In the genomic region with DNA sequence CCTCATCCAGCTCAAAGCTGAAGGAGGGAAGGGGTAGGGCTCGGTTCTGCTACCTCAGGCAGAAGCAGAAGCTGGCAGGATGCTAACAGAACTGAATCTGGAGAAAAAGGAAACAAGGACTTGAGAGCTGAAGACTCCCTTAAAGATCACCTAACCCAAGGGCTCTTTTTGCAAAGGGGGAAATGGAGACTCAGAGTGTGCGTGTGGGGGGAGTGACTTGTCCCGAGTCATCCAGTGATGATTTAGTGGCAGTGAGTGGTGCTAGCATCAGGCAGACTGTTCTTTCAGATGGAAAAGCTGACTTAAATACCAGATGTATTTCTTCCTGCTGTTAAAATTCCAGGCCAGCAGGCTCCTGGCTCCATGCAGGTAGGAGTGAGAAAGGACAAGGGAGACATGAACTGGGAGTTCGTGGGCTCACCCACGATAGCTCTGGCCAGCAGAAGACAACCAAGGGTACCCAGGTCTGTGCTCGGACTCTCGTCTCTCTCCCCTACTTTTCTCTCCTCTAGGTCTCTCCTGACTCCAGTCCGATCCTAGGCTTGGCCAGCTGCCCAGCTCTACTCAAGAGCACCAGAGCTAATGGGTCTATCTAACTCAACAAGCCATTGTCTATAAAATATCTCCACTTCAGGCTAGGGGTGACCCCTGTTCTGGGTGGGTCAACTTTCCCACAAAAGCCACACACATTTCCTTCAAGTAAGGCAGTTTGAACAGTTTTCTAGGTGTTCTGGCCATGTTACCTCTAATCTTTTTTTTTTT, we compare ENCODE assay signal across 8 mouse cellular contexts. TPM values are rescaled to one million over a fixed set of nuclear protein-coding genes. Genes with fewer than 3 reads are reported as not detected.
DNase-seq lines count a peak whose midpoint lies in the region; ATAC-seq and TF ChIP-seq lines count a peak whose summit lies in the region.

No protein-coding gene starts in this region.

- H3K4me2 ChIP-seq in hindbrain, embryonic 16.5 days (ENCODE audit: low read length), result no peak overlapping the region
- no peak overlapping the region; the same call in 1 of the 2 replicates for H3K4me2 ChIP-seq in liver, postnatal 0 days (ENCODE audit: low read depth, low read length)
- H3K4me2 ChIP-seq in forebrain, embryonic 11.5 days (ENCODE audit: low read depth, low read length, severe bottlenecking), result no peak overlapping the region

- 21% methylated on average over 8 of the region's 8 CpGs for WGBS in thymus, adult 2 months
- WGBS in hindbrain, embryonic 16.5 days, result 69% methylated on average over 7 of the region's 8 CpGs
- WGBS in liver, postnatal 0 days (ENCODE audit: insufficient replicate concordance), result 49% methylated on average over 8 of the region's 8 CpGs
- WGBS in forebrain, embryonic 11.5 days, result 81% methylated on average over 8 of the region's 8 CpGs

- H3K4me1 ChIP-seq in thymus, adult 2 months (replicated peaks; ENCODE audit: control insufficient read depth, insufficient read depth, low read length), result peaks cover 28% of the 10 kb centered on the region
- peaks cover 6% of the 10 kb centered on the region; the same call in 1 of the 2 replicates for H3K4me1 ChIP-seq in hindbrain, embryonic 16.5 days (ENCODE audit: control insufficient read depth, insufficient read depth, low read depth, low read length)
- no peaks in the 10 kb centered on the region for H3K4me1 ChIP-seq in liver, postnatal 0 days (ENCODE audit: insufficient read depth)
- no peaks in the 10 kb centered on the region for H3K4me1 ChIP-seq in forebrain, embryonic 11.5 days (replicated peaks; ENCODE audit: control insufficient read depth, insufficient read depth, low read length)

- TF ChIP-seq POLR2A in thymus, adult 2 months (IDR thresholded peaks at IDR 0.05; ENCODE audit: control insufficient read depth, extremely low read depth, insufficient read depth, low read length, poor library complexity), result no peak

- peak overlapping the region; percentile 13 for H3K4me3 ChIP-seq in thymus, adult 2 months (ENCODE audit: control insufficient read depth, insufficient read depth, low read length)
- no peak overlapping the region for H3K4me3 ChIP-seq in hindbrain, embryonic 16.5 days (ENCODE audit: low read length)
- no peak overlapping the region for H3K4me3 ChIP-seq in liver, postnatal 0 days (ENCODE audit: low read depth, low read length)
- H3K4me3 ChIP-seq in forebrain, embryonic 11.5 days (ENCODE audit: low read depth, low read length), result no peak overlapping the region

- H3K9me3 ChIP-seq in hindbrain, embryonic 16.5 days (ENCODE audit: control insufficient read depth, low read length), result no peaks in the 10 kb centered on the region
- H3K9me3 ChIP-seq in liver, postnatal 0 days (ENCODE audit: low read length), result no peaks in the 10 kb centered on the region
- no peaks in the 10 kb centered on the region for H3K9me3 ChIP-seq in forebrain, embryonic 11.5 days (ENCODE audit: control insufficient read depth, low read length)

- DNase-seq in gastrocnemius, postnatal 10 days, result peak; percentile 34
- no peak for DNase-seq in gastrocnemius, postnatal 36 days
- peak; percentile 9 for DNase-seq in thymus, adult 2 months
- no peak for DNase-seq in thymus, postnatal 36 days
- DNase-seq in liver, postnatal 0 days, result no peak
- DNase-seq in layer of hippocampus, adult 9-11 months, result no peak
- no peak for DNase-seq in forebrain, embryonic 11.5 days (ENCODE audit: low spot score)

- intact Hi-C loops in gastrocnemius, postnatal 36 days (cut with DNase I), result no loop called here

- no peaks in the 10 kb centered on the region for H3K36me3 ChIP-seq in thymus, adult 2 months (ENCODE audit: control insufficient read depth, insufficient read depth, low read length)
- H3K36me3 ChIP-seq in hindbrain, embryonic 16.5 days (ENCODE audit: control insufficient read depth, insufficient read depth, low read length), result no peaks in the 10 kb centered on the region
- H3K36me3 ChIP-seq in liver, postnatal 0 days (replicated peaks; ENCODE audit: insufficient read depth, low read length), result no peaks in the 10 kb centered on the region
- H3K36me3 ChIP-seq in forebrain, embryonic 11.5 days (ENCODE audit: control insufficient read depth, insufficient read depth, low read length), result no peaks in the 10 kb centered on the region

- ATAC-seq in hindbrain, embryonic 16.5 days, result peak; percentile 38; the same call in 1 of the 2 replicates
- ATAC-seq in liver, postnatal 0 days, result no peak
- ATAC-seq in forebrain, embryonic 11.5 days (replicated peaks; ENCODE audit: low FRiP score), result no peak

- H3K27ac ChIP-seq in thymus, adult 2 months (ENCODE audit: control insufficient read depth, insufficient read depth, low read length), result peak overlapping the region; percentile 90
- H3K27ac ChIP-seq in hindbrain, embryonic 16.5 days (ENCODE audit: low read depth, low read length), result no peak overlapping the region
- H3K27ac ChIP-seq in liver, postnatal 0 days (ENCODE audit: low read depth), result no peak overlapping the region
- no peak overlapping the region for H3K27ac ChIP-seq in forebrain, embryonic 11.5 days (ENCODE audit: low read depth, low read length)

- TF ChIP-seq CTCF in thymus, adult 2 months (IDR thresholded peaks at IDR 0.05; ENCODE audit: borderline replicate concordance, control insufficient read depth, extremely low read depth, insufficient read depth, low read length, poor library complexity), result no peak
- TF ChIP-seq CTCF in liver, postnatal 0 days (IDR thresholded peaks at IDR 0.05; ENCODE audit: low read depth), result no peak

- H3K9ac ChIP-seq in hindbrain, embryonic 16.5 days (ENCODE audit: low read depth, low read length), result no peak overlapping the region
- H3K9ac ChIP-seq in liver, postnatal 0 days (replicated peaks), result no peak overlapping the region
- H3K9ac ChIP-seq in forebrain, embryonic 11.5 days (ENCODE audit: low read length), result no peak overlapping the region

- TF ChIP-seq EP300 in liver, postnatal 0 days (IDR thresholded peaks at IDR 0.05; ENCODE audit: low read depth), result no peak

- no peaks in the 10 kb centered on the region for H3K27me3 ChIP-seq in thymus, adult 2 months (ENCODE audit: control insufficient read depth, insufficient read depth, low read length)
- H3K27me3 ChIP-seq in hindbrain, embryonic 16.5 days (replicated peaks; ENCODE audit: control insufficient read depth, insufficient read depth, low read length), result no peaks in the 10 kb centered on the region
- peaks cover 2% of the 10 kb centered on the region; the same call in 1 of the 2 replicates for H3K27me3 ChIP-seq in liver, postnatal 0 days (ENCODE audit: insufficient read depth, low read length)
- no peaks in the 10 kb centered on the region for H3K27me3 ChIP-seq in forebrain, embryonic 11.5 days (ENCODE audit: control insufficient read depth, insufficient read depth, low read length)

RNA-seq across cellular contexts. Expression of a gene that starts 8.5 kb away (rescaled TPM):
- 10 to 100 TPM; 10.7 to 13.5 TPM for total RNA-seq in gastrocnemius, postnatal 10 days (2021)
- total RNA-seq in gastrocnemius, postnatal 36 days (2021), result 1 to 10 TPM; 1.7 to 1.9 TPM
- 122 and 156 TPM in 2 replicates for polyA plus RNA-seq in thymus, adult 2 months (2012; rRNA removed)
- polyA plus RNA-seq in hindbrain, embryonic 16.5 days (2015; fragmentation: Nextera tagmentation; extraction: Ambion mirVana), result 77.8 and 78.0 TPM in 2 replicates
- 3.4 TPM in 2 replicates for polyA plus RNA-seq in liver, postnatal 0 days (2015; fragmentation: Nextera tagmentation; extraction: Ambion mirVana)
- 42.9 and 43.6 TPM in 2 replicates for polyA plus RNA-seq in forebrain, embryonic 11.5 days (2014; fragmentation: Nextera tagmentation; extraction: Ambion mirVana)

Comparison
In these comparisons a context has a peak if more than half of its experiments do, and no peak if none do; other contexts are left out.
1. DNase-seq: peak in gastrocnemius, postnatal 10 days (single experiment) and thymus, adult 2 months (single experiment); none in gastrocnemius, postnatal 36 days (0 of 2), thymus, postnatal 36 days (0 of 2), liver, postnatal 0 days (single experiment), layer of hippocampus, adult 9-11 months (single experiment) and forebrain, embryonic 11.5 days (single experiment).